Mouse (Mus musculus) adrenal gland, postnatal 14 days (tissue): ENCODE results near the gene Foxo3. TPM values are rescaled to one million over a fixed set of nuclear protein-coding genes. Genes with fewer than 3 reads are reported as not detected.
A peak's percentile ranks its signal among the peaks of the same experiment; 100 is the strongest.

Source experiments
- DNase-seq: peaks from one replicate; pipeline ENCODE4 v3.0.0; 2021; ENCODE audit warnings: mixed read lengths
- total RNA-seq: library from RNA; stranded (reverse); gene quantifications from 2 replicates; pipeline ENCODE4 v1.2.3, GENCODE M21; 2021

Gene Foxo3
- total RNA-seq, 1 experiment from 2014 or later, result 49.0 TPM

- DNase-seq, result peak; percentile 84
Observed at GRCm38 (mm10) chr10:42251203-42251602, 25.4 kb downstream of the Foxo3 start.

- no peak for DNase-seq
Observed at GRCm38 (mm10) chr10:42249965-42250364, 26.6 kb downstream of the Foxo3 start.

GRCm38 (mm10) chr10:42248644-42249043 is 27.9 kb downstream of the Foxo3 start:
- DNase-seq, result no peak

- no peak for DNase-seq
Observed at GRCm38 (mm10) chr10:42248156-42248555, 28.4 kb downstream of the Foxo3 start.

- DNase-seq, result peak; percentile 39
Observed at GRCm38 (mm10) chr10:42247125-42247816, 29.3 kb downstream of the Foxo3 start.

- DNase-seq, result no peak
Observed at GRCm38 (mm10) chr10:42246483-42246882, 30.1 kb downstream of the Foxo3 start.

GRCm38 (mm10) chr10:42245636-42246035 is 30.9 kb downstream of the Foxo3 start:
- DNase-seq, result no peak

GRCm38 (mm10) chr10:42245256-42245601 is 31.3 kb downstream of the Foxo3 start:
- no peak for DNase-seq

- peak; percentile 67 for DNase-seq
Observed at GRCm38 (mm10) chr10:42244420-42245255, 31.9 kb downstream of the Foxo3 start.

GRCm38 (mm10) chr10:42243925-42244324 is 32.6 kb downstream of the Foxo3 start:
- DNase-seq, result no peak

- DNase-seq, result no peak
Observed at GRCm38 (mm10) chr10:42242484-42242883, 34.1 kb downstream of the Foxo3 start.

GRCm38 (mm10) chr10:42241775-42242174 is 34.8 kb downstream of the Foxo3 start:
- no peak for DNase-seq

GRCm38 (mm10) chr10:42239810-42240111 is 36.8 kb downstream of the Foxo3 start:
- DNase-seq, result no peak

- DNase-seq, result peak; percentile 30
Observed at GRCm38 (mm10) chr10:42238923-42239809, 37.4 kb downstream of the Foxo3 start.

GRCm38 (mm10) chr10:42238296-42238695 is 38.3 kb downstream of the Foxo3 start:
- no peak for DNase-seq

GRCm38 (mm10) chr10:42237556-42237955 is 39.0 kb downstream of the Foxo3 start:
- DNase-seq, result no peak

- no peak for DNase-seq
Observed at GRCm38 (mm10) chr10:42235321-42235720, 41.2 kb downstream of the Foxo3 start.

GRCm38 (mm10) chr10:42232977-42233376 is 43.6 kb downstream of the Foxo3 start:
- DNase-seq, result no peak

GRCm38 (mm10) chr10:42231847-42232246 is 44.7 kb downstream of the Foxo3 start:
- DNase-seq, result no peak

GRCm38 (mm10) chr10:42231100-42231541 is 45.4 kb downstream of the Foxo3 start:
- peak; percentile 74 for DNase-seq

- no peak for DNase-seq
Observed at GRCm38 (mm10) chr10:42230471-42231099, 46.0 kb downstream of the Foxo3 start.

GRCm38 (mm10) chr10:42227751-42228241 is 48.8 kb downstream of the Foxo3 start:
- DNase-seq, result no peak
